Mouse (Mus musculus): Measurements from ENCODE around the gene Chrnb4.

Gene Chrnb4

GRCm38 (mm10) chr9:55048211-55048880 lies at the start of gene Chrnb4:
Gene Chrnb4 (minus strand): TSS chr9:55048779.
- peak; percentile 13 for DNase-seq (ENCODE audit: low spot score)

GRCm38 (mm10) chr9:55096870-55097269 lies 48.3 kb upstream of the Chrnb4 start:
- DNase-seq (ENCODE audit: low spot score), result no peak

DNA sequence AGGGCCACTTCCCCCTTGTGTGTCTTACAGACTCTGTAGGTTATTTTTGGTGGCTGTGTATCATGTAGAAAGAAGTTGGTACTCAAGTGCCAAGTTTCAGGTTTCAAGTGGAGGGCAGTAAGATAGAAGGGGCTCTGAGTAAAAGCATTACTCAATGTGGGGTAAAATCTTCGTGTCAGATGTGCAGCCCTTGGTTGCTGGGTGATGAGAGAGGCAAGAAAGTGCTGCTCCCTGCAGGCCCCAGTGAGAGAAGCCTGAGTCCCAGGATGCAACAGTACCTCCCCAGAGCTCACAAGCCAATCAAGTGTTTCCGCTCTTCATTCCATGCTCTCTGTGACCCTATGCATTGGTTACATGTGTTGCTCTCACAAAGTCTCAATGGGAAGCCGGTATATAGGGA lies 47.5 kb upstream of the Chrnb4 start:
- no peak for DNase-seq (ENCODE audit: low spot score)

GRCm38 (mm10) chr9:55090141-55090540 lies 41.6 kb upstream of the Chrnb4 start:
- no peak for DNase-seq (ENCODE audit: low spot score)

DNA sequence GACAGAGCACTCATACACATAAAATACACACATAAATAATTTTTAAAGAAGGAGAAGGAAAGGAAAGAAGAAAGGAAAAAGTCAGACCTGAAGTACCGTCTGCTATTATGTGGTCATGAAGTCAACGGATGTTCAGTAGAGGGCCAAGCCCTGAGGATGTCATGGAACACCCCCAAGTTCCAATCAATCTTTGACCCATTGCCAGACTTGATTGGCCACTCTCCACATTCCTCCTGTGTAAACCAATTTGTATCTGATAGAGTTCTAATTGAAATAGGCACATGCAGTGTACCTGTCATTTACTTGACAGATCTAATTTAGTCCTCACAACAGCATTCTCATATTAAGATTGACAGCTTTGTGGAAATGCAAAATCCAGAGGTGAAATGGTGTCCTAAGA lies 40.6 kb upstream of the Chrnb4 start:
- no peak for DNase-seq (ENCODE audit: low spot score)

DNA sequence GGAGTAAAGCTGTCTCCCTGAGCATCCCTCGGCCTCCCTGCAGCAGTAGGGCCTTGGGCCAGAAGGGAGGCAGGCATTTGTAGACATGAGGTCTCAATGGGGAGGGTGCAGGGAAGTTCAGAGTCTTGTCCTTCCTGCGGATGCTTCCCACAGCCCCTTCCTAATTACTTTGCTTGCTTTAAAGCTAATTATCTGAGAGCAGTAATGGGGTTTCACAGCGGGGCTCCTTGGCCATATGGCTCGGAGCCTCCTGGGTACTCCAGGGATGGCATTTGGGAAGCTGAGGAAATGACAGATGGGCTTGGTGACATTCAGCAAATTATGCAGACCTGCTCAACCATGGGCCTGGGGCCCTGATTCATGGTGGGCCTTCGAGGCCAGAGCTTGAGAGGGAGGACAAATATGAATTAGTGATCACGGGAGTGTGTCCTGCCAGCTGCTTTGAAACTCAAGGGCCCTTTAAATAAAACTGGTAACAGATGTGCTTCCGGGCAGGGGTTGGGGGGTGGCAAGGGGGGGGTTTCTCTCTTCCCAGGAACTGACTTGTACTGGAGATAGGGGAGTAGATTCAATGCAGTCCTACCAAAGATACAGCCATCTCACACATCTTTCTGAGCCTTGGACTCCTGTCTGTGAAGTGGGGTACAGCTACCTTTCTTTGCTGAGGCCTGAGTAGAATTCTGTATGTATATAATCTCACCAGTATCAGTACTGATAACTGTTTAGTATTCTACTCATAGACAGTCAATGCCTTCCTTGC lies 34.8 kb upstream of the Chrnb4 start:
- DNase-seq (ENCODE audit: low spot score), result no peak

DNA sequence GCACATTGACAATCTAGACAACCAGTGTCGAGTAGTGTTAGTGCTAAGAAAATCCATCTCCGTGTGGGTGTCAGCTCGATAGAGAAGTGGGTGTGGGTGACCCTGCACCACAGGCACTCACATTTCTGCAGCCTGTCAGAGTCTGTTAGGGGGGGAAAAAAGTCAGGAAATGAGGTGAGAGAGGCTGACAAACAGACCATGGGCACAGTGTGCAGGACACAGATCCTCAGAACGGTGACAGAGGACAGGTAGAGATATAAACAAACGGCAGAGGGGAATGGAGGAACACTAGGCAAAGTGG lies 19.3 kb upstream of the Chrnb4 start:
- no peak for DNase-seq (ENCODE audit: low spot score)

GRCm38 (mm10) chr9:55067260-55067964 lies 18.8 kb upstream of the Chrnb4 start:
- no peak for DNase-seq (ENCODE audit: low spot score)

- DNase-seq (ENCODE audit: low spot score), result no peak
Observed at GRCm38 (mm10) chr9:55065241-55065640, 16.7 kb upstream of the Chrnb4 start.

GRCm38 (mm10) chr9:55058067-55058466 lies 9.5 kb upstream of the Chrnb4 start:
- DNase-seq (ENCODE audit: low spot score), result no peak

GRCm38 (mm10) chr9:55055386-55055930 lies 6.9 kb upstream of the Chrnb4 start:
- no peak for DNase-seq (ENCODE audit: low spot score)

DNA sequence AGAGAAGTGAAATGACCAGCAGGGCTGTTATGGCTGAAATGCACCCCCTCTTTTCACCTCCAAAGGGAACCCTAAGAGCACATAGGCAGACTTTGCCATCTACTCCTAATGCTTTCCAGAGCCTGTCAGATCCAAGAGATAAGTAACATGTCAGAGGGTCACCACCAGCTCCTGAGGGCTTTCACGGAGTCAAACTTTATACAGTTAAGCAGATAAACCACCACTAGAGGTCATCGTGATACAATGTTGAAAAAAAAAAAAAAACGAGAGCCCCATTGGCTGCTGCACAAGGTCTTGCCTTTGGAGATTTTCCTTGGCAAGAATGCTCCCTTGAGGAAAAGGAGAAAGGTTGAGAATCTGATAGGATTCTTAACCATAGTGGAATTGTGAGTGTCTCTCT lies 1.8 kb downstream of the Chrnb4 start:
- no peak for DNase-seq (ENCODE audit: low spot score)

GRCm38 (mm10) chr9:55045001-55045400 lies 3.6 kb downstream of the Chrnb4 start:
- DNase-seq (ENCODE audit: low spot score), result no peak

DNA sequence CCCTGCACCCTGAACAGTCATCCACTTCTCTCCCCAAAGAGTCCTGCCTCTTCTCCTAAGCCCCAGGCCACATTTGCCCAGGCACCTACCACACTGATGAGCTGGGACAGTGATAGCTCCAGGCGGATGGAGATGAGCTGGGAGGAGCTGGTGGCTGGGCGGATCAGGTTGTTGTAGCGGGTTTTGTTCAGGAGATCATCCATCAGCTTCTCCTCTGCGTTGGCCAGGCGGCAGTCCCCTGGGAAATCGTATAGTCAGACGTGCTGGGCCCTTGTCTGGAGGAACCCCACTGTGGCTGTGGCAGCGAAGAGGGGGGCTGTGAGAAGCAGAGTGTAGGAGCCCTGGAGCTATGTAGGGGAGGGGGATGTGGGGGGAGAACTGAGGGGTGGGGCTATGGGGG lies 4.9 kb downstream of the Chrnb4 start:
- DNase-seq (ENCODE audit: low spot score), result no peak

DNA sequence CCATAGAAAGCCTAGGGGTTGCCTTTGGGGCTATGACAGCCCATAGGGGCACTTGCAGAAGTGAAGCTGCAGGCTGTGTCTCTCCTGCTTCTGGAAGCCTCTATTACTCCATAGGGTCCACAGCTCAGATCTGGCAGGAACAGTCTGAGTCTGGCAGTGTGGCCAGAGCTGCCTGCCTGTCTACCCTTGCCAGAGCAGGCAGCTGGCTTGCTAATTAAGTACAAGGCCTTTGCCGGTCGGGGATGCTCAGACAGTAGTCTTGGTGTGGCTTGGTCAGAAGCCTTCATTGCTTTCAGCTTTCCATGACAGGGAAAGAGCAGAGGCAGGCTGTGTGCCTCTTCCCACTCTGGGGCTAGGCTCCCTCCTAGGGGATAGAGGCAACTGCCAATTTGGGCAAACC lies 7.2 kb downstream of the Chrnb4 start:
- no peak for DNase-seq (ENCODE audit: low spot score)

DNA sequence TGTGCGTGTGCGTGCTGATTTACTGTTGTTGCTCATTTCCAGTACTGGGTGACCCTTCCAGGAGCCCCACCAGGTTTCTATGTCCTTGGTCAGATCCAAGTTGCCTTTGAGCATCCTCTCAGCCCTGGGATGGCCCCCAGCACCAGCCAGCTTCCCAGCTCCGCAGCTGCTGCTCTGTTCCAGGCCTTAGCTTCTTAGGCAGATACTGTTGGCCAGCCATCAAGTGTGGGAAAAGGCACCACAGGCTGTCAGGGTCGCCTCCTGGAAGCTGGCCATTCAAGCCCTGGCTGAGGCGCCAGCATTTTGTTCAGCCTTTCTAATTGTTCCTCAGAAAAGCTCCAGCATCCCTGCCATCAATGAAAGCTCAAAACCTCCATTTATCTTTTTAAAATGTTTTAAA lies 8.6 kb downstream of the Chrnb4 start:
- DNase-seq (ENCODE audit: low spot score), result no peak

- DNase-seq (ENCODE audit: low spot score), result no peak
Observed at GRCm38 (mm10) chr9:55038948-55039347, 9.6 kb downstream of the Chrnb4 start.

GRCm38 (mm10) chr9:55031435-55032167 lies 17.0 kb downstream of the Chrnb4 start:
- DNase-seq (ENCODE audit: low spot score), result no peak

GRCm38 (mm10) chr9:55026275-55026663 lies 22.3 kb downstream of the Chrnb4 start, which contains the start of gene Chrna3:
Gene Chrna3 (minus strand): TSS chr9:55026562.
- DNase-seq (ENCODE audit: low spot score), result peak; percentile 49

DNA sequence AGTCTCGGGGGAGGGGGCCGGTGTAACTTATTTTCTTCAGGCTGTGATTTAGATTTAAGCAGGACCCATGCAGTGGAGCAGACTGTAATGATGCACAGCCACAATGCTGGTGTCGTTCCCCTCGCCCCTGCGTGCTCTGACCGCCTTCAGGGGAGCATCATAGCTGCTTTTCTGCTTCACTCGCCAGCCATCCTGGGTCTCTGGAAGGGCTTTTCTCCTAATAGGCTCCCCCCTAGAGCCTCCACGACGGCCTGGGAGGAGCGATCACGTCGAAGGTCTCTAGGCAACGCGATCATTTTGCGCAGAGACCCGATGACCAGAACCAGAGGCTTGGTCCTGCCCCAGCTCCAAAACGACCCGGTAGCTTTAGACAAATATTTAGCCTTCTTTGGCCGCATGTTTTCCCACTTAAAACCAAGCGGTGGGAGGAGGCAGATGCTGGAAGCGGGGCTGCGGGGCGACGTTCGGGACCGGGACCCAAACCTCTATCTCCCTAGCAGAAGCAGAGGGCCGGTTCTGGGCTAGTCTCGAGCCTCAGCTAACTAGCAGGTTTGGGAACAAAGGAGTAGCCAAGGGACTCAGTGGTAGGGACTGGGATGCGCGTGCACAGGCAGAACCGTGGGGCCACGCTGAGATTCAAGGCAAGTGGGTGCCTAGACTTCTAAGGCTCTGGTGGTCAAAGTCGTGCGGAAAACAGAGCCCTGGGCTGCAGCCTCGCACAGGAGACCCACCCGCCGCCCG lies 22.9 kb downstream of the Chrnb4 start:
- no peak for DNase-seq (ENCODE audit: low spot score)

GRCm38 (mm10) chr9:55023902-55024583 lies 24.5 kb downstream of the Chrnb4 start:
- peak; percentile 61 for DNase-seq (ENCODE audit: low spot score)
